Mouse (Mus musculus): ENCODE measurements at regions not wholly inside any gene's neighbourhood (a gene's known extent, or its start where the extent isn't known, plus 50 kb on each side); places are given as distances from the start of the nearest gene placed in this dataset.

DNA sequence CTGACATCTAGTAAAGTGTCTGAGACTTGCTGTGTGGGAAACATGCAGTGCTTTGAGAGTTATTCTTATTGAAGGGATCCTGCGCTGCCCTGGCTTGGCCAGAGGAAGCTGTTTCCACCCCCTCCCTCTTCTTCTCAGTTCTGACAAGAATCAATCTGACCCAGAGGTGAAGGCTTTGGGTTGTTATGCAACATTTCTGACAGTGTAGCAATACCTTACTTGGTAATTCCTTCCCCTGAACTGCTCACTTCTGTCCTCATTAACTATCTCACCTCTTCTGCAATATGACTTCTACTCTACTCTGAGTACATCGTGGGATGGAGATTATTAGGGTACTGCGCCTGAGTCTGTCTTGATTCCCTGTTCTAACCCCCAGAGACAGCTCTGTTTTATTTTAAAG lies 586.8 kb upstream of the Nrsn1 start:
- no peak for DNase-seq

DNA sequence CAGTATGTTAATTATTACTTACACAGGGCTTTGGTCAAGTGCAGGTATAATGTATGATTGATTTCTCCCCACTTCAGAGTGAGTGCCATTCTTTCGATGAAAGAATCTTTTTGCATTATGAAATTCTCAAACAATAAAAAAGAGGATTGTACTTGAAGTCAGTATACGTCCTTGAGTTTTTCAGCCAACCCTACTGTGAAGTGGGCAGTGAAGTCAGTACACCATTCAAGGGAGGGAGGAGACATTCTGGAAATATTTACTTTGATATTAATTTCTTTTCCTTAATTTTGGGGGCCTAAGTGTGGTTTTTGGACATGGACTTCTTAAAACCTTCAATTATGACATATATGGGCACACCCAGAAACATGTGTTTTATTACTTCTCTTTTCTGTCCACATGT lies 586.2 kb upstream of the Nrsn1 start:
- no peak for DNase-seq

- DNase-seq, result no peak
These were observed 577.9 kb upstream of the Nrsn1 start for GRCm38 (mm10) chr13:25848156-25848555.

DNA sequence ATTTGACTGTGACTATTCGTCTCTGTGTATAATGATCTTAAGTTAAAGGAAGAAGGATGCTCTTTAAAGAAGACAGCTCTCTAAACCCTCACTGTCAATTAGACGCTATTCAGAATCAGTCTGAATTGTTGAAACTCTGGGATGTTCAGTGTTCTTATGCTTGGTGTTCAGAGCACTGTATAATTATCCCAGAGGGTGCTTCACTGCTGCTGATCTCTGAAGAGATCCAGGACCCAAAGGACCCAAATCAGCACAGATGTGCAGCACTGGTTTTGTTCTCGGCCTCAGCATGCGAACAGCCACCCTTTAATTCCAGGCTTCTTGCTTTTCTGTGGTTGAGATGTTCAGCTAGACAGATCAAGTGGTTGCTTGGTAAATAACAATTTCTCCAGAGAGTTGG lies 567.9 kb upstream of the Nrsn1 start:
- DNase-seq, result no peak

DNA sequence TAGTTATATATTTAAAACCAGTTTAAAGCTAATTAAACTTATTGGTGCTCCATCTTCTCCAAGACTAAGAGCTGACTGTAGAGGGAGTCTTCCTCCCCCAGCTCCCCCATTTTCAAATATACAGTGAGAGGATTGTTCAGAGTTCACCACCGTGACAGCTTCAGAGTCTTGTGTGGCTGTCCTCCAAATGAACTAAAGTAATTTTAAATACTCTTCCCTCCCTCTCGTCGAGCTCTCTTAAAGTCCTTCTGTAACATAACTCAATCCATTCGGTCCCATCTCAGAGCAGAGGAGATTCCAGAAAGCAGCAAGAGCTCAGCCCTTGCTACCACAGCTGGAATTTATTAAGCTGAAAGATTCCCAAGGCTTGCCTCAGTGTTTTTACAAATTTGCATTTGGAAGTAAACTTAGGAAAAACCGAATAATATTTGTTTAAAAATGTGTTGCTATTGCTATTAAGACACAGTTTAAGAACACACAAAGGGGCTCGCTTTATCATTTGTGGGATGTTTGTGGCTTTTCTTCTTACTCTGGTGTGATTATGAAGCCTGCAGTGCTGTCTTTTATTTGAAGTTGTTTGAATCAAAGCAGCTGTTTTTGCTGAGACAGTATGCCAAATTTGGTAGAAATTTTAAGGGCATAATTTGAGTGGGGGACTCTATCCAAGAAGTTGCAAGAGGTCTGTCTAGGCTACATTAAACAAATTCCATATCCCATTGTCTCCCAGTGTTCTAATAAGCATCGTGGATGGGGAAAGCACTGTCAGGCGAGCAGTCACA lies 559.0 kb upstream of the Nrsn1 start:
- no peak for DNase-seq

DNA sequence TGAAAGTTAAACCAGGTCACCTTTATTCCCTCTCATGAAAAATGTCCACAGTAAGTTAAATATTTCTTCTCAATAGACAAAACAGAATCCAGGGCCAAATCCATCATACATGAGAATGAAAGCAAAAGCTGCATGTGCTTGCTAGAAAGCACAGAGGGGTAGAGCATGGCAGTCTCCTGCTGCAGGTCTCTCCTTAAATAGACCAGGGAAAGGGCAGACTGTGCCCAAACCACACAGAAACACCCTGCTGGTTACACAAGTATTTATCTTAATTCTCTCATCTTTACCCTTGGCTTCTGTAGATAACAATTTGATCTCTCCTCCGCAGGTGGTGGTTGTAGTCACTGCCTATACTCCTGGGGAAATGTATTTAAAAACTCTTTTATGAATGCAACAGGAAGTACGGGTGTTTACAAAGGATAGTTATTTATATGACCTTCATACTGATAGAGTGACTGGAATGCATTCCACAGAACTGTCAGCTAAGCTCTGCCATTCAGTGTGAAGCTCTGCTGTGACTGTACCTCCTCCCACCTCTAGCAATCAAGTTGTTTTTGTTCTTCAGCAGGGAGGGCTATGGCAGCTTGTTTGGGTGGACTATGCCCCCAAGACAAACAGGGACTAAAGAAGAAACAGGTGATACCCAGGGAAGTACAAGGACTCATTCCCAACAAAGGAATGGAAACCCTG lies 538.4 kb upstream of the Nrsn1 start:
- DNase-seq, result no peak

DNA sequence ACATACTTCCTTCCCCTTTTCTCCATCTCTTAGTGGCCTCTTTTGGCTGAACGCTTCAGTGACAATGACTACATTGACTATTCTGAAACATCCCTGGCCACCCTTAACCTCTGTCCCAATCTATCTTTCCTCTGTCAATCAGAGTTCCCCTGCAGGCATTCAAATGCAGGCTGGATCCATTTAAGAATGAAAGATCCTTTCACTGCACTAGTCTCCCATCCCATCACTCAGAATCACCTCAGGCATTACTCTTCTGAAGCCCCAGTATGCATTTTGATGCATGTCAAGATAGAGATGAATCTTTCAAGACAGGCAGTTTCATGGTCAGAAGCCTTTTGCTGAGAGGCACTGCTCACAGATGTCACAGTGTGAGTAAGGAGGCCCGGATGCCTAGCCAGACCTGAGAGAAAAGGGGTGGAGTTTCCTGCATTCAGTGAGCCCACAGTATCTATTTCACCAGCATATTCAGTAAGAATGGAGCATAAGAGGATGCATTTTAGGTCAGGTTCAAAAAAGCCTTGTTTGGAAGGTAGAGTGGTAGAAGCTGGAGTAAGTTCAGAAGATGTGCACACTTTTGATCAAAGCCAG lies 523.0 kb upstream of the Nrsn1 start:
- DNase-seq, result no peak

DNA sequence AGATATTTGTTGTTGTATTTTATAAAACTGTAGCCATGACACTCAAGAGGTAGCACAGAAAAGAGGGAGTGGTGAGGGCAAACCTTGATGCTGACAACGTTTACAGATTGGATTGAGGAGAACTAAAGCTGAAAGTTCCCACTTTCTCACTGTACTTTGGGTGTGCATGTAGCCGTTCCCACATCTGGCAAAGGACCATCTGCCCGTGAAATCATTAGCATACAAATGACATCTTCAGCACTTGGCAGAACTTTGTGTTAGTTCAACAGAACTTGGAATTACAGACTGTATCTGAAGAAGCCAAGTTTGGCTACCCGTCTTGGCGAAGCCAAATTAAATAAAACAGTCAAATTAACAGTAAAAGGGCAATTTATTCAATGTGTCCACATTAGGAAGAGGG lies 510.9 kb upstream of the Nrsn1 start:
- peak; percentile 6 for DNase-seq

DNA sequence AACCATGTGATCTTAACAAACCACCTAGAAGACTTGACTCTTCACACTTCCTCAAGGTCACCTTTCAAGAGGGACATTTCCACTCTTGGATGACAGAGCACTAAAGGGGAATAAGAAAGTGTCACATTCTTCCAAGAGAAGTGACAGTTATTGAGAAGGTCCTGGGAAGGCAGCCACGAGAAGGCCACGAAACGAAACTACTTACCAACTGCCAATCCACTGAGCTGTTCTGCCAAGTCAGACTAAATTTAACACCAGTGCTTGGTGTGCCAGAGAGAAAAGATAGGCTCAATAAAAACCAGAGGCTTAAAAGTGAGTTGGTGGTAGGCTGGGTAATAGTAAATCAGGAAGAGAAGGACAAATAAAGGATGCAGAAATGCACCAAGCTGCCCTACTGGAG lies 507.4 kb upstream of the Nrsn1 start:
- DNase-seq, result no peak

DNA sequence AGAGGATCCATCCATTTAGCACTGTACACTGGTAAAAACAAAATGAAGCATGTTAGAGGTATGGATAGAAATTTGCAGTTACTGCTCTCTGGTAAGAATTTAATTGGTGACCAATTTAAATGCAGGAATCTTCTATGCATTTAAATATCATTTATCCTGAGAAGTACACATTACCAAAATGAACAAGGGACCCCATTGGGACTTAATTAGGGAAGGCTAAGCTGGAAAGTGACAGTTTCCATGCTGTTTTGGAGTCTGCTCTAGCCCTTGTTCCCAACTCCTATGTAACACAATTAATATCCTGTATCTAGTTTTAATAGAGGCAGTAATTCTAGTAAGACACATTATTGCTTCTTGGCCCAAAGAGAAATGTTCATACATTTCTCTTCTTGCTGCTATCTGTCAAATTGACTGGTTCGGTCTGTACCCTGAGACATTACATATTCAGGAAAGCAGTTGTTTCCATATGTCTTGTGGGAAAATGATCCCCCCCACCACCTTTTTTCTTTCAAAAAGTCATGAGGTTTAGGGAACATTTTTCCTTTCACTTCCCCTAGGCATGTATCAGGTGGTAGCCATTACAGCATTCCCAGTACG lies 504.4 kb upstream of the Nrsn1 start:
- DNase-seq, result no peak

DNA sequence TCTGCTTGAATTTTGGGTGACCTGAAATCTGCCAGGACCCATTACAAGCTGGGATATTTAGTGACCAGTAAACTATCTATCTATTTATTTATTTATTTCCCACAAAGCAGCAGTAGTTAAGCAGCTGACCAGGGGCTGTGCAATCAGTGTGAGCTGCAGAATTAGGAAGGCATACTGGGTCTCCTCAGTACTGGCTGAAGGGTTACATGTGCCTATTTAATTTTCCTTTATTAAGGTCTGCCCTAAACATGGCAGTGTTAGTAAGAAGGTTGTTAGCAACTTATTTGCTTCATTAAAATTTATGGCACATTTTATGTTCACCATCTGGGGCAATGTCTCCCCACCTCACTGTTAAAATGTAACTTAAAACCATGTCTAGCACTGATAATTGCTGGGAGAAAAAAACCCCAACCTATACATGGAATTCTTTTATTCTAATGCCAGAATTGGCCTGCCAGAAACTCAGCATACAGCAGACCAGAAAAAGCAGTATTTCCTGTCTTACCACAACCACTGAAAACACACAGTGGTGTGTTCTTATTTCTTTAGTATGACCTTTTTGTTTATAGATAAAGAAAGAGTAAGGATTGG lies 484.3 kb upstream of the Nrsn1 start:
- DNase-seq, result no peak

DNA sequence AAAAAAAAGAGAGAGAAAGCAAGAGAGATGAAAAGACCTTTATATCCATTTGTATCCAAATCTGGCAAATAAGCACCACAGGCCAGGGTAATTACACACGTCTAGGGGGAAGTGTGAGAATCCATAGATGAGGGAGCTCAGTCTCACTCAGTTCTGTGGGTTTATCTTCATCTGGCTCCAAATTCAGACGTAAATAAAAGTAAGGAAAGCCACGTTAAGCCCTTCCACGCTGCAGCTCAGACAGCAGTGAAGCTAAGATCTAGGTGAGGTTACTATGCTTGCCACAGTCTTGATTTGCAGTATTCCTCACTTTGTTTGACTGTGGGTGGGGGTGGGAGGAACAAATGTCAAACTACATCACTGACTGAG lies 481.1 kb upstream of the Nrsn1 start:
- no peak for DNase-seq

- DNase-seq, result no peak
These were observed 480.4 kb upstream of the Nrsn1 start for GRCm38 (mm10) chr13:25750460-25751408.

- DNase-seq, result no peak
These were observed 468.3 kb upstream of the Nrsn1 start for GRCm38 (mm10) chr13:25738601-25739000.

DNA sequence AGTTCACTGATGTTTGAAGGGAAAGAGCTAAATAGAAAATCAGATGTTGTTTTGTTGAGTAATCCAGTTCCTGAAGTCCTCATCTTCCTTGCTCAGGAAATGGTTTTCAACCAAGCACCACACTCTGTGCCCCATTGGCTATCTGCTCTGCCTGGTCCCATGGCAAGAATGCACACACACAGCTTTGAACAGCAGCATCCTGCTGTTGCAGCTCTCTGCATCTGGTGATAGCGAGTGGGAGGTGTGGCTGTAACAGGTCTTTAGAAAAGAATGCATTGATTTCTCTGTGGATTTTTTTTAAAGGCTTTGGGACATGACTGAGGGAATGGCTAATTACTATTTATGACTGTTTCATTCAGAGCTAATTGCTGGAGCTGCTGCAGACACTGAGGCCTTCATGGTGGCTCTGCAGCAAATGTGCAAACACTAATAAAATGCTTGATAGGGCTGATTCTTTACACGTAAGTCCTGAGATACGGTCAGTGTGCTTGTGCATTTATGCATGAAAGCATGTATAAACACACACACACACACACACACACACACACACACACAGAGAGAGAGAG lies 459.1 kb upstream of the Nrsn1 start:
- DNase-seq, result no peak

DNA sequence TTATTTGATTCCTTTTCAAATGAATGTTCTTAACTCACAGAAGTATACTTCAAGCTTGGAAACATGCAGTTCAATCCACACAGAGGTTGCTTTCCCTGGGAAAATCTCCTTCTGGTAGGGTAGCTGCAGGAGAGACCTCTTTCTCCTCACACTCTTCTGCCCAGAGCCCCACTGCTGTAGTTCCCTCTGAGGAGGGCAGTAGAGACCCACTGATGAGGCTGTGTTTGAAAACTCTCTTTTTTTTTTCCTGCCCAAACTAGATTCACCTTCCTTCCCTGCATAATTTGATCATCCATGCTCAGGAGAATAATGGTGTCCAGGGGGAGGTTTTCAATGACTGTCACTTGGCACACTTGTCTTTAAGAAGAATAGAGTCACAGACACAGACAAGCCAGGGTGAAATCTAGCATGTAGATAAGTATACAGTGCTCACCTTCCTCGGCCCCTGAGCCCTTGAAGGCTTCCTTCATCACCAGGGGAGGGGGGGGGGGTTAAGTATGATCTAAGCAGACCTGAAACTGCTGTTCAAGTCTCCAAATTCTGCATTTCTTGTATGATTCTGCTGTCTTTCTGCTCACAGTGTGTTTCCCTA lies 457.3 kb upstream of the Nrsn1 start:
- no peak for DNase-seq

GRCm38 (mm10) chr13:25722595-25723525 lies 452.6 kb upstream of the Nrsn1 start:
- no peak for DNase-seq

- no peak for DNase-seq
These were observed 430.7 kb upstream of the Nrsn1 start for GRCm38 (mm10) chr13:25700965-25701364.

DNA sequence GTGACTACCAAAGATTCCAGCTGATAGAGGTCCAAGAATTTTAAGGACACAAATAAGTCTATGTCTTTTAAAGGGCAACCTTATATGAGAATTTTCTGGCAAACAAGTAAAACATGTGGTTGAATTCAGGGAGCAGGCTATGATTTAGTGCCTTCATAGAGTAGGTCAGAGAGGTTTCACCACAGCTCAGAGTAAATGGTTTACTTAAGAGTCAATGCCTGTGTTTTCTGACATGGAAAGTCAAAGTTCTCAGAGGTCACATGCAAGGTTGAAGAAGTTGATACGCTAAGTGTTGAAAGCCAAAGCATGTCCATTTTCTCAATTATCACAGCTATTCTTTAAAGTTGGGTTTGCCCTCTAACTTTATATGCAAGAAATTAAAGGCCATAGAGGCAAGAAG lies 425.7 kb upstream of the Nrsn1 start:
- no peak for DNase-seq

DNA sequence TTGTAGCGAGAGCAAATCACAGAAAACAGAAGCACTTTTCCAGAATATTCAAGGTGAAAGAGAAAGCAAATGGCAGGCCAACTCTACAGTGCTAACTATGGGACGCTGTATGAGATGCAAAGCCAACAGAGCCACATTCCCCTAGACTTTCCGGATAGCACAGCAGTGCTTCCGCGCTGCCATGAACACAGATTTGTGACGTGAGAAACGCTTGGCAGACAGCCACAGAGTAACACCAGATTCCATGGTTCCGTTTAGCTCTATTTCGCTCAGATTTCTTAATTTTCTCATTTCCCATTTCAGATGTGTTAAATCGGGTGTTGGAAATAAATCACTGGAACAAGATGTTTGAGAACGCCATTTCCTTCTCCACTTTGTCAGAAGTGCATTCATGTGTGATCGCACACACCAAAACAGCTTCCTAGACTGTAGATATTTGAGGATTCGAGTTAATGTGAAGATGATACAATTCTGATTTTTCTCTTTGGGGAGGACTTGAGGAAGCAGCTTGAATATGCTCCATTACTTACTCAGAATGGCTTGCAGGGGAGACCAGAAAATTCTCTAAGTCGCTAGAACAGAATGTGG lies 424.8 kb upstream of the Nrsn1 start:
- DNase-seq, result no peak

Measured in kidney, adult 11 months (tissue).